Mouse (Mus musculus) lung, postnatal 0 days (tissue): ENCODE measurements at regions not wholly inside any gene's neighbourhood (a gene's known extent, or its start where the extent isn't known, plus 50 kb on each side); places are given as distances from the start of the nearest gene placed in this dataset.

Source experiments
- ATAC-seq: fragments of 200-750 bp; cut with Nextera tagmentation; 2 replicates; pipeline ENCODE4 v1.8.0; 2017; ENCODE audit warnings: moderate library complexity
- DNase-seq: peaks from one replicate; pipeline ENCODE4 v3.0.0-alpha.2; 2016; ENCODE audit warnings: low spot score
- H3K27ac ChIP-seq: fragments of 300-500 bp; sonication (generic); 2 replicates; pipeline ENCODE4 v1.5.1; 2014; ENCODE audit warnings: antibody characterized with exemption, mild to moderate bottlenecking, low read length, mixed read lengths
- H3K27me3 ChIP-seq: fragments of 300-500 bp; sonication (generic); replicated peaks from 2 replicates; pipeline ENCODE4 v1.6.1; 2014; ENCODE audit warnings: low read length, mixed read lengths; ENCODE audit not compliant: insufficient read depth
- H3K36me3 ChIP-seq: fragments of 300-500 bp; sonication (generic); 2 replicates; pipeline ENCODE4 v1.6.1; 2014; ENCODE audit warnings: low read length, mixed read lengths; ENCODE audit not compliant: insufficient read depth
- H3K4me1 ChIP-seq: fragments of 300-500 bp; sonication (generic); 2 replicates; pipeline ENCODE4 v1.6.1; 2014; ENCODE audit warnings: antibody characterized with exemption, low read depth, low read length, mixed read lengths; ENCODE audit not compliant: insufficient read depth
- H3K4me2 ChIP-seq: fragments of 300-500 bp; sonication (generic); replicated peaks from 2 replicates; pipeline ENCODE4 v1.6.1; 2014; ENCODE audit warnings: low read depth, mild to moderate bottlenecking, low read length, moderate library complexity, mixed read lengths
- H3K4me3 ChIP-seq: fragments of 300-500 bp; sonication (generic); 2 replicates; pipeline ENCODE4 v1.5.1; 2014; ENCODE audit warnings: low read depth, low read length
- H3K9ac ChIP-seq: fragments of 300-500 bp; sonication (generic); replicated peaks from 2 replicates; pipeline ENCODE4 v1.6.1; 2014; ENCODE audit warnings: low read depth, mild to moderate bottlenecking
- H3K9me3 ChIP-seq: fragments of 300-500 bp; sonication (generic); 2 replicates; pipeline ENCODE4 v1.6.1; 2016; ENCODE audit warnings: low read length, mixed read lengths
- CTCF ChIP-seq: IDR thresholded peaks from 2 replicates; pipeline ENCODE4 v1.5.1; 2016; ENCODE audit warnings: antibody characterized with exemption, mild to moderate bottlenecking
- EP300 ChIP-seq: IDR thresholded peaks from 2 replicates; pipeline ENCODE4 v1.6.1; 2016; ENCODE audit warnings: antibody characterized with exemption, mild to moderate bottlenecking, control low read depth
- WGBS: fragments of 180-500 bp; shearing (Covaris S2); extraction: QIAGEN DNeasy Blood & Tissue Kit; methylation state at CpG from one replicate; pipeline ENCODE4 v1.1.7; 2014; 5-methylcytosine and 5-hydroxymethylcytosine counted together

DNA sequence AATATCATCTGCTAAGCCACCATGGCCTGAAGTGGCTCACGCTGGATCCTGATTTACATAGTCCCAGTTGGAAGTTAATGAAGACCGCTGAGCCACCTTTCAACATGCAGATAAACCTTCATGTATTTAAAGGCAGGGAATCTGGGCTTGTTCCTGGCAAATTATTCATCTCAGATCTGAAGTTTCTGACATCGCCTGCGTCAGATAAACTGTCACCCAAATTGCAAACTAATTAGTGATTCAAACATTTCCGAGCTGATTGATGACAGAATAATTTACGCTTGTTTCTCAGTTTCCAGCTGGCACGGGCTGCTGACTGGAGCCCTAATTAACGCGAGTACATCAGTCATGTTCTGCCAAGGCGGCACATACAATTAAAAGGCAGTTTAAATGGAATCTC, 179.3 kb upstream of the Tle4 start:
- Histone ChIP-seq H3K9ac (no peak overlapping the region), H3K27ac (no peak overlapping the region), H3K36me3 (no peaks in the 10 kb centered on the region), H3K4me2 (no peak overlapping the region), H3K4me1 (no peaks in the 10 kb centered on the region), H3K4me3 (no peak overlapping the region), H3K9me3 (no peaks in the 10 kb centered on the region), H3K27me3 (0 out of 2 replicates have a peak, but pooled peaks cover 3% of the 10 kb centered on the region)
- ATAC-seq (no peak), DNase-seq (no peak)
- TF ChIP-seq CTCF (no peak), EP300 (no peak)
- 14% methylated on average over 10 of the region's 10 CpGs for WGBS

DNA sequence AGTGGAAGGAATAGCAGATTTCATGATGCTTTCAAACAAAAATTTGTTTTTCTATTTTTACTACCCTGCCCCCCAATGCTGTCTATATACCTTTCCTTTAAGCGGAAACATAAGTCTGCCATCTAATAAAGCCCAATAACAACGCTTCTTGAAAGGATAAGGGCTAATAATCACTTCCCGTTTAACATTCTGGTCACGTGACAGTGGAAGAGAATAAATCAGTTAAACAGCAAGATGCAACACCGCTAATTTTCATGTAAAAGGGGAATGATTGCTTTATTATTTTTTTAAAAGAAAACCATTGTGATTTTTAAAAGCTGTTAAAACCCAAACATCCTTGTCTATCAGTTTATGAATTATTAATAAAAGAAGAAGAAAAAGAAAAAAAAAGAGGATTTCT, 178.9 kb upstream of the Tle4 start:
- TF ChIP-seq EP300 (no peak), CTCF (no peak)

DNA sequence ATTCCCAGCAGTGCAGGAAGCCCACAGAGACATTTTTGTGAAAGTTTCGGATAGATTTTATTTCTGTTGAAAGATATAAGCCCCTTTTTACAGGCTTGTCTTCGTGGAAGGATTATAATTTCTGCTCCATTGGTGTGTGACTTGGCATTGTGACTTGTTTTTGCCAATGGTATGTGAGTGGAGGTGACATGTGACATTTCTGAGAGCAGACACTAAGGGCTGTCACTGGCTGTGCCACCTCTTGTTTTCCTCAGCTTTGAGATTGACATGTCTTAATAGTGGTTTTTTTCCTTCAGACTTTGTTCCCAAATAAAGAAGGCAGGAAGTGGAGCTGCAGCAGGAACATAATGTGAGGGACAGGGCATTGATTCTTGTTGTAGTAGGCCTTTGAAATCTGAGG, 174.9 kb upstream of the Tle4 start:
- 73% methylated on average over 2 of the region's 2 CpGs for WGBS
- H3K36me3 ChIP-seq, result no peaks in the 10 kb centered on the region
- H3K27me3 ChIP-seq, result no peaks in the 10 kb centered on the region
- no peak for ATAC-seq
- no peak overlapping the region for H3K4me2 ChIP-seq
- H3K4me1 ChIP-seq, result no peaks in the 10 kb centered on the region
- no peak overlapping the region for H3K27ac ChIP-seq
- TF ChIP-seq CTCF, result no peak
- no peak for TF ChIP-seq EP300
- DNase-seq, result no peak
- no peak overlapping the region for H3K9ac ChIP-seq
- H3K4me3 ChIP-seq, result no peak overlapping the region
- no peaks in the 10 kb centered on the region for H3K9me3 ChIP-seq

More for the DNA sequence above, 178.9 kb upstream of the Tle4 start:
- no peaks in the 10 kb centered on the region for H3K9me3 ChIP-seq
- DNase-seq, result no peak
- no peak overlapping the region for H3K4me2 ChIP-seq
- ATAC-seq, result no peak
- H3K36me3 ChIP-seq, result no peaks in the 10 kb centered on the region
- H3K9ac ChIP-seq, result no peak overlapping the region
- H3K4me1 ChIP-seq, result no peaks in the 10 kb centered on the region
- no peak overlapping the region for H3K27ac ChIP-seq
- 69% methylated on average over 5 of the region's 5 CpGs for WGBS
- H3K4me3 ChIP-seq, result no peak overlapping the region
- 0 out of 2 replicates have a peak, but pooled peaks cover 3% of the 10 kb centered on the region for H3K27me3 ChIP-seq

DNA sequence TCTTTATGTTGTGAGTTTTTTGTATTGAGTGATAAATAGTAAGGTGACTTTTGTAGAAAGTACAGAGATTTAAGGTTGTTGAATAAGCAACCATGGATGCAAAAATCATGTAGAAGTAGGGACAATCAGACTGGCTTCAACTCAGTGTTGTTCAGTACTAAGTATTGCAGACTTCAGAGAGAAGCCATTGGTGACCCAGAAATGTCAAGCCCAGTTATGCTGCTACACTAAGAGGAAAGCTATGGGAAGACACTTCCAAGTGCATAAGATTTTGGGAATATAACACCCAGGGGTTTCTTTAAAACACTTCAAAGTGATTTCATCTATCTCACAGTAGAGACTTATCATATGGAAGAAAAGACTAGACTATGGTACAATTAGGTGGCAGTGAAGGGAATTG, 154.8 kb upstream of the Tle4 start:
- H3K27me3 ChIP-seq, result no peaks in the 10 kb centered on the region
- H3K9me3 ChIP-seq, result no peaks in the 10 kb centered on the region
- H3K4me2 ChIP-seq, result no peak overlapping the region
- no peak overlapping the region for H3K4me3 ChIP-seq
- ATAC-seq (no peak), DNase-seq (no peak)
- no peak for TF ChIP-seq CTCF
- no peak overlapping the region for H3K9ac ChIP-seq
- no peak overlapping the region for H3K27ac ChIP-seq
- no peaks in the 10 kb centered on the region for H3K36me3 ChIP-seq
- H3K4me1 ChIP-seq, result no peaks in the 10 kb centered on the region

DNA sequence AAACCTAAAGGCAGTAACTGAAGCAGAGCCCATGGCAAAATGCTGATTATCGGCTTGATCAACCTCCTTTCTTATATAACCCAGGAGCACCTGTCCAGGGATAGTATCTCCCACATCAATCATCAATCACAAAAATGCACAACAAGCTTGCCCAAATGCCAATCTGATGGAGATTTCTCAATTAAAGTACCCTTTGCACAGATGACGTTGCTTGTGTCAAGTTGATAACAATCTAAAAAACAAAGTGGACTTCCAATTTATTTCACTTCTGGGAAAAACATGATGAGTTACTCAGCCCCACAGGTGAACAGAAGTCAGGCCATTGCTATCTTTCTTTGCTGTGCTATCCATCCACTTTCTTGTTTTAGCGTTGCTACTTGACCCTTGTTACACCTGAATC, 144.5 kb upstream of the Tle4 start:
- H3K9ac ChIP-seq, result no peak overlapping the region
- no peak overlapping the region for H3K27ac ChIP-seq
- H3K4me3 ChIP-seq, result no peak overlapping the region
- H3K4me1 ChIP-seq, result no peaks in the 10 kb centered on the region
- no peak overlapping the region for H3K4me2 ChIP-seq
- TF ChIP-seq EP300, result no peak
- no peak for TF ChIP-seq CTCF
- H3K9me3 ChIP-seq, result no peaks in the 10 kb centered on the region
- no peak for DNase-seq
- ATAC-seq, result no peak
- no peaks in the 10 kb centered on the region for H3K27me3 ChIP-seq
- WGBS, result 89% methylated on average over 3 of the region's 3 CpGs
- no peaks in the 10 kb centered on the region for H3K36me3 ChIP-seq

DNA sequence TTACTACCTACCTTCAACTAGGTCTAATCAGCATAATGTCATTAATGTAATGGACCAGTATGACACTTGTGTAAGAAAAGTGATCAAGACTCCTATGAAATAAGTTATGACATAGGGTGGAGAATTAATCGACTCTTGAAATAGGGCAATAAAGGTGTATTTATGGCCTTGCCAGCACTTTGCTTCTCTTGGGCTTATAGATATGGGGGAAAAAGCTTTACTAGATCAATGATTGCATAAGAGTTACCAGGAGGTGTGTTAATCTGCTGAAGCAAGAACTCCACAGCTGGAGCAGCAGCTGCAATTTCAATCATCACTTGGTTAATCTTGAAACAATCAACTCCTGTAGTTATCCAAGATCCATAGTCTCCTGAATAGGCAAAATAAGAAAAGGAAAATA, 143.1 kb upstream of the Tle4 start:
- no peaks in the 10 kb centered on the region for H3K27me3 ChIP-seq
- WGBS, result 95% methylated on average over 1 of the region's 1 CpGs
- H3K9me3 ChIP-seq, result no peaks in the 10 kb centered on the region
- H3K36me3 ChIP-seq, result no peaks in the 10 kb centered on the region
- no peak overlapping the region for H3K9ac ChIP-seq
- DNase-seq, result no peak
- no peak overlapping the region for H3K27ac ChIP-seq
- H3K4me3 ChIP-seq, result no peak overlapping the region
- no peak overlapping the region for H3K4me2 ChIP-seq
- no peaks in the 10 kb centered on the region for H3K4me1 ChIP-seq
- ATAC-seq, result no peak
- no peak for TF ChIP-seq CTCF
- no peak for TF ChIP-seq EP300

DNA sequence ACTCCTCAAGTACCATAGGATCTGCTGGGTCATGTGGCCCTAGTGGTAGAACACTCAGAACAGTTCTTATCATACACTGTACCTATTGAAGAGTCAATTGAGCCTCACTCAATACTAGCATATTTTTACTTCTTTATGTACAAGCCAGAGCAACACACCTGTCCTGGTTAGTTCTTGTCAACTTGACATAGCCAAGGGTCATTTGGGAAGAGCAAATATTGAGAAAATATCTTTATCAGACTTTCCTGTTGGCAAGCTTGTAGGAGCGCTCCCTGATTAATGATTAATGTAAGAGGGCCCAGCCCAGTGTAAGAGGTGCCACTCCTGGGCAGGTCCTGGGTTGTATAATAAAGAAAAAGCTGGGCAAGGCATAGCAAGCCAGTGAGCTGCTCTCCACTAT, 142.3 kb upstream of the Tle4 start:
- WGBS, result 62% methylated on average over 1 of the region's 1 CpGs
- ATAC-seq, result peak; percentile 99
- H3K4me2 ChIP-seq, result no peak overlapping the region
- H3K4me1 ChIP-seq, result no peaks in the 10 kb centered on the region
- no peak overlapping the region for H3K4me3 ChIP-seq
- peak; percentile 92 for DNase-seq
- TF ChIP-seq CTCF (no peak), EP300 (peak; percentile 99)
- H3K9me3 ChIP-seq, result no peaks in the 10 kb centered on the region
- no peak overlapping the region for H3K9ac ChIP-seq
- H3K36me3 ChIP-seq, result no peaks in the 10 kb centered on the region
- no peaks in the 10 kb centered on the region for H3K27me3 ChIP-seq
- H3K27ac ChIP-seq, result no peak overlapping the region
